Mouse (Mus musculus): ENCODE measurements around the gene Mars. TPM values are rescaled to one million over a fixed set of nuclear protein-coding genes. Genes with fewer than 3 reads are reported as not detected.
"Not testable (repeated sequence)": the region's sequence is repeated elsewhere in the genome, so short reads cannot be mapped to it uniquely, and the experiment has no call there.

Mars gene
- polyA plus RNA-seq, 1 experiment from 2014 or later = 108 TPM

DNA sequence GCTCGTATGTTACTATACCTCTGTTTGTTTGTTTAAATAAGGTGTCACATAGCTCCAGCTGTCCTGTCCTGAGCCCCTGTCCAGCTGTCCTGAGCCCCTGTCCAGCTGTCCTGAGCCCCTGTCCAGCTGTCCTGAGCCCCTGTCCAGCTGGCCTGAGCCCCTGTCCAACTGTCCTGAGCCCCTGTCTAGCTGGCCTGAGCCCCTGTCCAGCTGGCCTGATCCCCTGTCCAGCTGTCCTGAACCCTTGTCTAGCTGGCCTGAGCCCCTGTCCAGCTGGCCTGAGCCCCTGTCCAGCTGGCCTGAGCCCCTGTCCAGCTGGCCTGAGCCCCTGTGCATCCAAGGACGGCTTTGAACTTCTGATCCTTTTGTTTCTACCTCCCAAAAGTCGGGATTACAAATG, 2.4 kb downstream of the Mars start:
- H3K4me2 ChIP-seq (ENCODE audit: low read length); H3K4me3 ChIP-seq (ENCODE audit: low read length); ATAC-seq; H3K27me3 ChIP-seq (replicated peaks; ENCODE audit: control insufficient read depth, insufficient read depth, low read length); H3K27ac ChIP-seq (ENCODE audit: low read depth, low read length); H3K9ac ChIP-seq (ENCODE audit: low read depth, low read length); H3K9me3 ChIP-seq (ENCODE audit: control insufficient read depth, low read length): not testable (repeated sequence)
- H3K4me1 ChIP-seq (ENCODE audit: control insufficient read depth, insufficient read depth, low read depth, low read length) = peaks cover 14% of the 10 kb centered on the region
- H3K36me3 ChIP-seq (ENCODE audit: control insufficient read depth, insufficient read depth, low read length) = peaks cover 24% of the 10 kb centered on the region
- WGBS = 91% methylated on average over 3 of the region's 3 CpGs

DNA sequence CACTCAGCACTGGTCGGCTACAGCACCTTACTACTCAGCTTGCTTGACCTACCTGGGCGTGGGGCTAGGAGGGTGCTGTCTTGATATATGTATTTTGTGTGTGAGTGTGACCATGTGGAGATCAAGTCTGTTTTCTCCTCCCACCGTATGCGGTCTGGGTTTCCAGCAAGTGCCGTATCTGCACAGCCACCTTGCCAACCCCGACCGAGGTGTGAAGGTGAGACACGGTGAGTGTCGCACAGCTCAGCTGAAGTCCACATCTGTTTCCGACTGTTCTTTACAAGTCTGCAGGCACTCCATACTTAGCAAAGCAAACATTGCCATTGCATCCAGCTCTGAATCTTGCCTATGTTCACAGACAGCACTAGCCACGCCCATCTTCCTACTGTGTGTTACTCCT, 8.4 kb downstream of the Mars start:
- H3K27ac ChIP-seq (ENCODE audit: low read depth, low read length) = no peak overlapping the region
- no peak overlapping the region for H3K4me3 ChIP-seq (ENCODE audit: low read length)
- no peaks in the 10 kb centered on the region for H3K27me3 ChIP-seq (replicated peaks; ENCODE audit: control insufficient read depth, insufficient read depth, low read length)
- 95% methylated on average over 11 of the region's 11 CpGs for WGBS
- ATAC-seq = no peak
- H3K4me2 ChIP-seq (ENCODE audit: low read length) = no peak overlapping the region
- peaks cover 39% of the 10 kb centered on the region for H3K36me3 ChIP-seq (ENCODE audit: control insufficient read depth, insufficient read depth, low read length)
- no peaks in the 10 kb centered on the region for H3K4me1 ChIP-seq (ENCODE audit: control insufficient read depth, insufficient read depth, low read depth, low read length)
- H3K9me3 ChIP-seq (ENCODE audit: control insufficient read depth, low read length) = no peaks in the 10 kb centered on the region
- H3K9ac ChIP-seq (ENCODE audit: low read depth, low read length) = no peak overlapping the region

DNA sequence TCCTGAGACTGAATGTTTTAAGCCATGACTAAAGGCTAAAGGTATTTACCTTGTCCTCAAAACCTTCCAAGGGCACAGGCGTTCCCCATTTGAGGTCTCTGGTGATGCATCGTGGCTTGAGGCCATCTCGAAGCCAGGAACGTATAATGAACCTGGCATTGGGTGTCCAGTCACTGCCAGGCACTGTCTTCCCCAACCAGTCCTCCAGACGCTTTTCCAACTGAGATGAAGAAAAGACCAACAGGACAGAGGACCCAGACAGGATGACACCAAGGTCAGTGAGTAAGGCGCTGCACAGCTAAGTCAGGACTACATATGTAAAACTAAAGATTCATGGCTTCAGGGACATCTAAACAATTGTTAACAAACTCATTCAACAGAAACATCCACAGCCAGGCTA, 11.2 kb downstream of the Mars start:
- H3K27ac ChIP-seq (ENCODE audit: low read depth, low read length) = no peak overlapping the region
- H3K27me3 ChIP-seq (replicated peaks; ENCODE audit: control insufficient read depth, insufficient read depth, low read length) = no peaks in the 10 kb centered on the region
- no peak for ATAC-seq
- no peak overlapping the region for H3K9ac ChIP-seq (ENCODE audit: low read depth, low read length)
- no peaks in the 10 kb centered on the region for H3K9me3 ChIP-seq (ENCODE audit: control insufficient read depth, low read length)
- no peak overlapping the region for H3K4me3 ChIP-seq (ENCODE audit: low read length)
- 93% methylated on average over 6 of the region's 6 CpGs for WGBS
- peaks cover 47% of the 10 kb centered on the region for H3K36me3 ChIP-seq (ENCODE audit: control insufficient read depth, insufficient read depth, low read length)
- H3K4me2 ChIP-seq (ENCODE audit: low read length) = no peak overlapping the region
- no peaks in the 10 kb centered on the region for H3K4me1 ChIP-seq (ENCODE audit: control insufficient read depth, insufficient read depth, low read depth, low read length)

DNA sequence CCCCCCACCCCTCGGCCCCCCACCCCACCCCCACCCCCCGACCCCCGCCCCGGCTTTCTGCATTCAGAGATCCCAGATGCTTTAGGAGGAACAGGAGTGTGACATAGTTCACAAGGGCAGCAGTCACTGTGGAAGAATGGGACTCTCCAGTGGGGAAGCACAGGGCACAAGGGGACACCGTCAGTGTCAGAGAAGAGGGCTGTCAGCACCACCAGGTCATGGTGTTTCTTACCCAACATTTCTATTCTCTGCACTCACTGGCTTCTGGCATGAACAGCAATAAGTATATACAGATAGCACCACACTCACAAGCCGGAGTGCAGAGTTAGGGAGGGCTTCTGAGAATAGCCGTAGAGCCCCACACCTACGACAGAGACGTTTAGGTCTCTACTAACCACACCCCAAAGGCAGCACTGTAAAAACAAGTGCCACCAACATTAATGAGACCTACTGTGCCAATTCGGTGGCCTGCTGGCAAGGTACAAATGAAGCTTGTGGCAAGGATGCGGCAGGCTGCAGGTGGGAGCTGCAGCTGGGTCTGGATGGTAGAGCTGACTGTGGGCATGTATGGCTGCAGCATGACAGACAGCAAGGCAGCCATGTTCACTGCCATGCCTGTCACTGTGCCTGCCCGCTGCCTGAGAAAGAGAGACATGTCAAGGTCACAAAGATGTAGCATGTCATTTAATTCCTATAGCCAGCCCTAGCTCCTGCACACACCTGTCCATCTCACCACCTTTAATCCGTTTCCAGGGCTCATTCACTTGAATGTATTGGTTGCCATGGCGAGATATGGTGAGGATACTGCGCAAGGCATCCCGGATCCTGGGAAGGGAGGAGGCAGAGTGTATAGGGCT, 14.3 kb downstream of the Mars start:
- H3K9me3 ChIP-seq (ENCODE audit: control insufficient read depth, low read length) = no peaks in the 10 kb centered on the region
- no peak for ATAC-seq
- H3K4me3 ChIP-seq (ENCODE audit: low read length) = no peak overlapping the region
- H3K36me3 ChIP-seq (ENCODE audit: control insufficient read depth, insufficient read depth, low read length) = peaks cover 43% of the 10 kb centered on the region
- 95% methylated on average over 16 of the region's 16 CpGs for WGBS
- H3K4me1 ChIP-seq (ENCODE audit: control insufficient read depth, insufficient read depth, low read depth, low read length) = peaks cover 2% of the 10 kb centered on the region
- no peaks in the 10 kb centered on the region for H3K27me3 ChIP-seq (replicated peaks; ENCODE audit: control insufficient read depth, insufficient read depth, low read length)
- no peak overlapping the region for H3K9ac ChIP-seq (ENCODE audit: low read depth, low read length)
- no peak overlapping the region for H3K4me2 ChIP-seq (ENCODE audit: low read length)
- no peak overlapping the region for H3K27ac ChIP-seq (ENCODE audit: low read depth, low read length)

DNA sequence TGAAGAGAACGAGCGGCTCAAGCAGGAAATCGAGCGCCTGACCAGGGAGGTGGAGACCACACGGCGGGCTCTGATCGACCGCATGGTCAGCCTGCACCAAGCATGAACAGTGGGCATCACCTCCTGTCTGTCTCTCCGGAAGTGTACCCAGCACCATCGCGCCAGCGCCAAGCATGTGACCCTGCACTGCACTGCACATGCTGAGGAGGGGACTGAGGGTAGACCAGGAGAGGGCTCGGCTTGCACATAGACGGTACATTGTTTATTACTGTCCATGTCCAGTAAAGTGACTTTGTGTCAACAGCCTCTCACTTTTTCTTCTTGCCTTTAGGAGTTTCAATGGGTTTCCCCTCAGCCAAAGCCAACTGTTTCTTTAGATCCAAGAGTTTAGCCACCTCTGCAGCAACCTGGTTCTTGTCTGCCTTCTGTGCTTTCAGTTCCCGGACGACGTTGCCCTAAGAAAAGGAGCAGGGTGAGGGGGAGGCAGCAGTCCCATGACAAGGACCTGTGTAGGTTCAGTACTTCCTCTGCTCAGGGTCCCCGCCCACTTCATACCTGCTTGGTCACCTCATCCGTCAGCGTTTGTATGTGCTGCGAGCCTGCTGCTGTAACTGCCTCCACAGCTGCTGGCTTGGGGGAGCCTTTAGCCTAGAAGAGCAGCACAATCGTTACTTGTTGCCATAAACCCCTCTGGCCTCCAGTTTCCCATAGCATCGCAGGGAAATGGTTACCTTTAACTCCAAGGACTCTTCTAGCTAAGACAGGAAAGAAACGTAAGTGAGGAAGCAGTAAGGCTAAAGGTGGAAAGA, 15.4 kb downstream of the Mars start:
- H3K27me3 ChIP-seq (replicated peaks; ENCODE audit: control insufficient read depth, insufficient read depth, low read length) = no peaks in the 10 kb centered on the region
- H3K36me3 ChIP-seq (ENCODE audit: control insufficient read depth, insufficient read depth, low read length) = peaks cover 35% of the 10 kb centered on the region
- no peak overlapping the region for H3K4me2 ChIP-seq (ENCODE audit: low read length)
- H3K4me3 ChIP-seq (ENCODE audit: low read length) = no peak overlapping the region
- H3K4me1 ChIP-seq (ENCODE audit: control insufficient read depth, insufficient read depth, low read depth, low read length) = peaks cover 12% of the 10 kb centered on the region
- H3K9ac ChIP-seq (ENCODE audit: low read depth, low read length) = no peak overlapping the region
- 92% methylated on average over 24 of the region's 24 CpGs for WGBS
- no peaks in the 10 kb centered on the region for H3K9me3 ChIP-seq (ENCODE audit: control insufficient read depth, low read length)
- no peak overlapping the region for H3K27ac ChIP-seq (ENCODE audit: low read depth, low read length)
- no peak for ATAC-seq

DNA sequence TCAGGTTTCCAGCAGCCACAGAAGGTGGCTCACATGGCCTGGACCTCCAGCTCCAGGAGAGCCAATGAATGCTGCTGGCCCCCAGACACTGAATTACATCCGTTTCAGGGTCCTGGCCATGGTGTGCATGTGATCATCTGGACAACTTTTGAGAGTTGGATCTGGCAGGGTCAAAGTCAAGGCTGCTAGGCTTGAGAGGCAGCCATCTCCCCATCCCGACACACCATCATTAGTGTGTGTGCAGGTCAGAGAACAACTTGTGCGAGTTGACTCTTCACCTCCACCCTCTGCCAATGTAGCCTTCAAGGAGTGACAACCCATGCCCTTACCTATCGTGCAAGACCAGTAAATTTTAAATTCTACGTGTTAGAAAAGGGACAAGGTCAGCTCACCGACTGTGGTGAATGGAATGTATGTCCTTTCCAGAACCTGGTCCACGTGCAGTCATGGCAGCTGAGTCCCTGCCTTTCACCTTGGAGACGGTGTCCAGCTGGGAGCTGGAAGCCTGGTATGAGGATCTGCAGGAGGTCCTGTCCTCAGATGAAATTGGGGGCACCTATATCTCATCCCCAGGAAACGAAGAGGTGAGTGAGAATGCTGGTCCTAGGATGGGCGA, 16.6 kb downstream of the Mars start:
- H3K27me3 ChIP-seq (replicated peaks; ENCODE audit: control insufficient read depth, insufficient read depth, low read length) = no peaks in the 10 kb centered on the region
- H3K9ac ChIP-seq (ENCODE audit: low read depth, low read length) = no peak overlapping the region
- no peaks in the 10 kb centered on the region for H3K9me3 ChIP-seq (ENCODE audit: control insufficient read depth, low read length)
- ATAC-seq = no peak
- H3K4me2 ChIP-seq (ENCODE audit: low read length) = no peak overlapping the region
- no peak overlapping the region for H3K4me3 ChIP-seq (ENCODE audit: low read length)
- WGBS = 93% methylated on average over 10 of the region's 10 CpGs
- peaks cover 13% of the 10 kb centered on the region for H3K4me1 ChIP-seq (ENCODE audit: control insufficient read depth, insufficient read depth, low read depth, low read length)
- H3K27ac ChIP-seq (ENCODE audit: low read depth, low read length) = no peak overlapping the region
- peaks cover 35% of the 10 kb centered on the region for H3K36me3 ChIP-seq (ENCODE audit: control insufficient read depth, insufficient read depth, low read length)

DNA sequence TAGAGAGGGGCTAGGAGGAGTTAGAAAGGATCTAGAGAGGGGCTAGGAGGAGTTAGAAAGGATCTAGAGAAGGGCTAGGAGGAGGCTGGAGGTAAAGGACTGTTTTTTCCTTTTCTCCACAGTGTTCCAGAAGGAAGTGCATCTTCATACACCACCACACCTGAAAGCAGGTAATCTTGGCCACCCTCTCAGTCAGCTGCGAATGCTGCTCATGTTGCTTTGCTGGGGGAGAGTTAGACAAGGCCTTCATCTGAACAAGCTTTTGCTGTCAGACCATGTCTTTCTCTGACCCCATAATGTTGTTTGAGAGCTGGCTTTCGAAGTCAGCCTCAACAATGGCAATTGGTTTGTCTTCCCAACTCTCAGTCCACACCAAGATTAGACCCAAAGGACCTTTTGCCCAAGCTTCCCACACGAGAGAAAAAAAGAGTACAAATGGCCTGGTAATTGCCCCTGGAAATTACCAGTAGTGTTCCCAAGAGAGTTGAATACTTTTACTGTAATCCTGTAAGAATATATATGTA, 17.9 kb downstream of the Mars start:
- Histone ChIP-seq H3K4me1 (ENCODE audit: control insufficient read depth, insufficient read depth, low read depth, low read length) (peaks cover 18% of the 10 kb centered on the region), H3K9ac (ENCODE audit: low read depth, low read length) (no peak overlapping the region), H3K9me3 (ENCODE audit: control insufficient read depth, low read length) (no peaks in the 10 kb centered on the region), H3K4me3 (ENCODE audit: low read length) (no peak overlapping the region), H3K27me3 (replicated peaks; ENCODE audit: control insufficient read depth, insufficient read depth, low read length) (no peaks in the 10 kb centered on the region), H3K36me3 (ENCODE audit: control insufficient read depth, insufficient read depth, low read length) (peaks cover 32% of the 10 kb centered on the region), H3K4me2 (ENCODE audit: low read length) (no peak overlapping the region), H3K27ac (ENCODE audit: low read depth, low read length) (no peak overlapping the region)
- ATAC-seq = no peak
- WGBS = 86% methylated on average over 3 of the region's 3 CpGs

DNA sequence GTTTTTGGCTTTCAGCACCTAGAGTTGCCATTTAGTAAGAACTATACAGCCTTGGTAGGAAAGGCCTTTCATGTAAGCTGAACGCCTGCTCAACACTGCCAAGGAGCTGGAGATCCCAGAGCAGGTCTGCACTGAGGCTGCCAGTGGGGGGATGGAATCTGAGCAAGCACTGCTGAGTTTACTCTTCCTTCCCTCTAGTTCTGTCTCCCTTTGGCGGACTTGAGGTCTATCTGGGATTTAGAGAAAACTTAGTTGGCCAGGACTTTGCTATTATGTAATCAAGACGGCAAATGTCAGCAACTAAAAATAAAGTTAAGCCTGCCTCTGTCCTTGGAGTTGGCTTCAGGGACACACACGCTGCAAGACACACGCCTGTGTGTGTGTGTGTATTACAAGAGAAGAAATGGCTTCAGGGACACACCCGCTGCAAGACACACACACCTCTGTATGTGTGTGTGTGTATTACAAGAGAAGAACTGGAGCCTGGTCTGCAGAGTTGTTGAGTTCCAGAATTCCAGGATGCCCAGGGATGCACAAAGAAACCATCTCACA, 18.5 kb downstream of the Mars start:
- no peak overlapping the region for H3K9ac ChIP-seq (ENCODE audit: low read depth, low read length)
- no peak overlapping the region for H3K4me3 ChIP-seq (ENCODE audit: low read length)
- 90% methylated on average over 6 of the region's 6 CpGs for WGBS
- peaks cover 18% of the 10 kb centered on the region for H3K4me1 ChIP-seq (ENCODE audit: control insufficient read depth, insufficient read depth, low read depth, low read length)
- H3K27ac ChIP-seq (ENCODE audit: low read depth, low read length) = no peak overlapping the region
- H3K9me3 ChIP-seq (ENCODE audit: control insufficient read depth, low read length) = no peaks in the 10 kb centered on the region
- H3K36me3 ChIP-seq (ENCODE audit: control insufficient read depth, insufficient read depth, low read length) = peaks cover 31% of the 10 kb centered on the region
- H3K27me3 ChIP-seq (replicated peaks; ENCODE audit: control insufficient read depth, insufficient read depth, low read length) = no peaks in the 10 kb centered on the region
- H3K4me2 ChIP-seq (ENCODE audit: low read length) = no peak overlapping the region
- no peak for ATAC-seq
